Mouse (Mus musculus) MEL (cell line): Measurements from ENCODE around the gene Soga1. TPM values are rescaled to one million over a fixed set of nuclear protein-coding genes. Genes with fewer than 3 reads are reported as not detected.

Source experiments
- DNase-seq: peaks from one replicate; pipeline ENCODE4 v3.0.0; 2011; ENCODE audit warnings: low read depth, low spot score
- H3K27ac ChIP-seq: 2 replicates; pipeline ENCODE4 v1.5.1; 2012; ENCODE audit warnings: low read depth, mild to moderate bottlenecking, control low read depth, low read length, moderate library complexity; ENCODE audit not compliant: control insufficient read depth
- H3K27me3 ChIP-seq, 2 experiments: fragments of 150-350 bp in 1 of 2; sonication (generic) in 1 of 2; 2 replicates each; pipeline ENCODE4 v1.6.1; 2012; ENCODE audit warnings: low read length in 2 of 2, mild to moderate bottlenecking in 2 of 2, improper control_type of control experiment in 1 of 2, moderate library complexity in 1 of 2; ENCODE audit not compliant: insufficient read depth in 2 of 2, control insufficient read depth in 1 of 2
- H3K36me3 ChIP-seq, 2 experiments: 2 replicates each; pipeline ENCODE4 v1.6.1; 2012 to 2014; ENCODE audit warnings: low read length in 2 of 2, improper control_type of control experiment in 1 of 2, inconsistent platforms in 1 of 2, mild to moderate bottlenecking in 1 of 2; ENCODE audit not compliant: insufficient read depth in 2 of 2, control insufficient read depth in 1 of 2
- H3K4me1 ChIP-seq, 2 experiments: fragments of 150-350 bp in 1 of 2; sonication (generic) in 1 of 2; 2 replicates each; pipeline ENCODE4 v1.6.1; 2012; ENCODE audit warnings: low read length in 2 of 2, improper control_type of control experiment in 1 of 2, mild to moderate bottlenecking in 1 of 2; ENCODE audit not compliant: insufficient read depth in 2 of 2, control insufficient read depth in 1 of 2
- H3K4me3 ChIP-seq, 2 experiments: fragments of 150-350 bp in 1 of 2; sonication (generic) in 1 of 2; 2 replicates each; pipeline ENCODE4 v1.5.1; 2012; ENCODE audit warnings: low read depth in 2 of 2, low read length in 2 of 2, mild to moderate bottlenecking in 2 of 2, moderate library complexity in 2 of 2, control low read depth in 1 of 2, improper control_type of control experiment in 1 of 2; ENCODE audit not compliant: control insufficient read depth in 1 of 2, insufficient read depth in 1 of 2
- H3K79me2 ChIP-seq: 2 replicates; pipeline ENCODE4 v1.6.1; 2012; ENCODE audit warnings: mild to moderate bottlenecking, low read length, moderate library complexity; ENCODE audit not compliant: control insufficient read depth, poor library complexity, insufficient read depth
- H3K9ac ChIP-seq: 2 replicates; pipeline ENCODE4 v1.6.1; 2012; ENCODE audit warnings: low read depth, mild to moderate bottlenecking, control low read depth, low read length, moderate library complexity; ENCODE audit not compliant: control insufficient read depth, poor library complexity, severe bottlenecking
- H3K9me3 ChIP-seq: fragments of 150-350 bp; sonication (generic); replicated peaks from 2 replicates; pipeline ENCODE4 v1.6.1; 2012; ENCODE audit warnings: mild to moderate bottlenecking, low read length, improper control_type of control experiment, moderate library complexity; ENCODE audit not compliant: insufficient read depth
- BHLHE40 ChIP-seq: IDR thresholded peaks from 2 replicates; pipeline ENCODE4 v1.6.1; 2012; ENCODE audit warnings: low read depth, mild to moderate bottlenecking, inconsistent platforms, low read length, improper control_type of control experiment, borderline replicate concordance
- CTCF ChIP-seq, 3 experiments: IDR thresholded peaks in 2 of 3; conservative IDR thresholded peaks in 1 of 3; 2 replicates each; pipeline ENCODE4 v1.5.1; 2011 to 2012; ENCODE audit warnings: low read length in 3 of 3, low read depth in 2 of 3, mild to moderate bottlenecking in 2 of 3, improper control_type of control experiment in 1 of 3, inconsistent platforms in 1 of 3, mixed read lengths in 1 of 3, moderate library complexity in 1 of 3; ENCODE audit not compliant: control insufficient read depth in 1 of 3, insufficient read depth in 1 of 3, poor library complexity in 1 of 3, severe bottlenecking in 1 of 3
- E2F4 ChIP-seq: IDR thresholded peaks from 2 replicates; pipeline ENCODE4 v1.6.1; 2011; ENCODE audit warnings: low read depth, low read length, improper control_type of control experiment, borderline replicate concordance
- EP300 ChIP-seq, 2 experiments: IDR thresholded peaks; 2 replicates each; pipeline ENCODE4 v1.6.1; 2011; ENCODE audit warnings: improper control_type of control experiment in 2 of 2, low read length in 2 of 2, low read depth in 1 of 2, mild to moderate bottlenecking in 1 of 2
- KAT2A ChIP-seq: conservative IDR thresholded peaks from 2 replicates; pipeline ENCODE4 v1.6.1; 2012; ENCODE audit warnings: low read depth, low read length, improper control_type of control experiment, inconsistent platforms
- MAX ChIP-seq: IDR thresholded peaks from 2 replicates; pipeline ENCODE4 v1.6.1; 2011; ENCODE audit warnings: low read length, improper control_type of control experiment
- MAZ ChIP-seq: IDR thresholded peaks from 2 replicates; pipeline ENCODE4 v1.6.1; 2012; ENCODE audit warnings: low read depth, mild to moderate bottlenecking, inconsistent platforms, low read length, improper control_type of control experiment
- MYC ChIP-seq: IDR thresholded peaks from 2 replicates; pipeline ENCODE4 v1.6.1; 2011; ENCODE audit warnings: low read depth, mild to moderate bottlenecking, low read length, improper control_type of control experiment, moderate library complexity
- NELFE ChIP-seq: IDR thresholded peaks from 2 replicates; pipeline ENCODE4 v1.6.1; 2011; ENCODE audit warnings: low read depth, low read length, improper control_type of control experiment
- NRF1 ChIP-seq: IDR thresholded peaks from 2 replicates; pipeline ENCODE4 v1.6.1; 2014; ENCODE audit warnings: low read depth, mild to moderate bottlenecking, inconsistent platforms, low read length, improper control_type of control experiment, moderate library complexity; ENCODE audit not compliant: poor library complexity, insufficient read depth, severe bottlenecking
- RAD21 ChIP-seq: IDR thresholded peaks from 2 replicates; pipeline ENCODE4 v1.6.1; 2011; ENCODE audit warnings: mild to moderate bottlenecking, low read depth, low read length, improper control_type of control experiment
- SMC3 ChIP-seq: IDR thresholded peaks from 2 replicates; pipeline ENCODE4 v1.6.1; 2011; ENCODE audit warnings: low read depth, low read length, improper control_type of control experiment
- TAL1 ChIP-seq: IDR thresholded peaks from 2 replicates; pipeline ENCODE4 v1.6.1; 2012; ENCODE audit warnings: mild to moderate bottlenecking, inconsistent platforms, low read length, moderate library complexity, mixed read lengths
- TBP ChIP-seq: IDR thresholded peaks from 2 replicates; pipeline ENCODE4 v1.8.0; 2011; ENCODE audit warnings: low read depth, low read length, improper control_type of control experiment
- UBTF ChIP-seq: IDR thresholded peaks from 2 replicates; pipeline ENCODE4 v1.6.1; 2012; ENCODE audit warnings: low read depth, mild to moderate bottlenecking, inconsistent platforms, low read length, improper control_type of control experiment, moderate library complexity, borderline replicate concordance; ENCODE audit not compliant: insufficient read depth
- ZC3H11A ChIP-seq: IDR thresholded peaks from 2 replicates; pipeline ENCODE4 v1.6.1; 2012; ENCODE audit warnings: low read depth, mild to moderate bottlenecking, inconsistent platforms, low read length, improper control_type of control experiment
- ZKSCAN1 ChIP-seq: IDR thresholded peaks from 2 replicates; pipeline ENCODE4 v1.6.1; 2012; ENCODE audit warnings: low read depth, mild to moderate bottlenecking, inconsistent platforms, low read length, improper control_type of control experiment, moderate library complexity
- polyA plus RNA-seq, 2 experiments: library from polyadenylated mRNA; stranded (reverse) in 1 of 2; unstranded in 1 of 2; fragments of >175 nt in 1 of 2; fragments of >200 nt in 1 of 2; gene quantifications; 2 replicates each; pipeline versions ENCODE4 v1.2.1 to v1.2.4; 2012; ENCODE audit warnings: low replicate concordance in 2 of 2, low read depth in 1 of 2; ENCODE audit not compliant: insufficient read length in 2 of 2, insufficient read depth in 1 of 2, missing spikeins in 1 of 2
- total RNA-seq: library from RNA; depleted of rRNA; stranded (reverse); fragments of 300-350 nt; gene quantifications from 2 replicates; pipeline ENCODE4 v1.2.3, GENCODE M21; 2012

Soga1 gene
- total and polyA plus RNA-seq, 3 experiments, result 0.50 to 2.0 TPM; not detected in 1

- H3K9ac ChIP-seq, result no peak overlapping the region
- no peak overlapping the region for H3K27ac ChIP-seq
- peaks cover 0 to under 1% of the 10 kb centered on the region in 2 experiments; a peak in 1 of 4 replicates for H3K4me1 ChIP-seq
- no peaks in the 10 kb centered on the region for H3K9me3 ChIP-seq
- no peaks in the 10 kb centered on the region for H3K79me2 ChIP-seq
- H3K4me3 ChIP-seq, result no peak overlapping the region
- peaks cover 0 to 4% of the 10 kb centered on the region in 2 experiments; a peak in 2 of 4 replicates for H3K27me3 ChIP-seq
- no peaks in the 10 kb centered on the region for H3K36me3 ChIP-seq
- TF ChIP-seq RAD21, result peak; percentile 15
- no peak for TF ChIP-seq UBTF
- TF ChIP-seq SMC3, result peak; percentile 32
- TF ChIP-seq CTCF (IDR thresholded peaks at IDR 0.05 in 2 of 3, conservative IDR thresholded peaks at IDR 0.05 in 1 of 3; ENCODE audit: control insufficient read depth in 1 of 3, insufficient read depth in 1 of 3, low read depth in 2 of 3, low read length in 3 of 3, poor library complexity in 1 of 3, severe bottlenecking in 1 of 3), result peak; percentile 34 to 55 (median 40)
- TF ChIP-seq NELFE, result no peak
- TF ChIP-seq E2F4, result no peak
- TF ChIP-seq TBP, result no peak
- DNase-seq, result peak; percentile 31
Observed at GRCm38 (mm10) chr2:157053787-157054186, 25.3 kb downstream of the Soga1 start.

- H3K9me3 ChIP-seq, result no peaks in the 10 kb centered on the region
- H3K27ac ChIP-seq, result no peak overlapping the region
- no peaks in the 10 kb centered on the region for H3K36me3 ChIP-seq
- no peak overlapping the region for H3K4me3 ChIP-seq
- no peak for DNase-seq
- TF ChIP-seq KAT2A (no peak), ZC3H11A (no peak), SMC3 (no peak), MYC (no peak), EP300 (IDR thresholded peaks at IDR 0.05; ENCODE audit: low read depth in 1 of 2, low read length in 2 of 2) (no peak), MAX (no peak), UBTF (no peak), TAL1 (no peak), RAD21 (no peak), BHLHE40 (no peak), MAZ (no peak)
- H3K9ac ChIP-seq, result no peak overlapping the region
- peaks cover 0 to 3% of the 10 kb centered on the region in 2 experiments; a peak in 1 of 4 replicates for H3K4me1 ChIP-seq
- H3K79me2 ChIP-seq, result no peaks in the 10 kb centered on the region
- peaks cover 0 to 4% of the 10 kb centered on the region in 2 experiments; a peak in 2 of 4 replicates for H3K27me3 ChIP-seq
Observed at GRCm38 (mm10) chr2:157053124-157053523, 25.9 kb downstream of the Soga1 start.

- H3K9ac ChIP-seq, result no peak overlapping the region
- H3K4me1 ChIP-seq, result peaks cover 0 to 3% of the 10 kb centered on the region in 2 experiments; a peak in 1 of 4 replicates
- no peaks in the 10 kb centered on the region for H3K79me2 ChIP-seq
- DNase-seq, result no peak
- no peaks in the 10 kb centered on the region for H3K9me3 ChIP-seq
- H3K36me3 ChIP-seq, result no peaks in the 10 kb centered on the region
- H3K4me3 ChIP-seq, result no peak overlapping the region
- peaks cover 1 to 5% of the 10 kb centered on the region in 2 experiments; a peak in 2 of 4 replicates for H3K27me3 ChIP-seq
- H3K27ac ChIP-seq, result no peak overlapping the region
- TF ChIP-seq UBTF, result no peak
- no peak for TF ChIP-seq NRF1
- TF ChIP-seq ZKSCAN1, result no peak
Observed at GRCm38 (mm10) chr2:157052448-157052847, 26.6 kb downstream of the Soga1 start.
